In the genomic region with DNA sequence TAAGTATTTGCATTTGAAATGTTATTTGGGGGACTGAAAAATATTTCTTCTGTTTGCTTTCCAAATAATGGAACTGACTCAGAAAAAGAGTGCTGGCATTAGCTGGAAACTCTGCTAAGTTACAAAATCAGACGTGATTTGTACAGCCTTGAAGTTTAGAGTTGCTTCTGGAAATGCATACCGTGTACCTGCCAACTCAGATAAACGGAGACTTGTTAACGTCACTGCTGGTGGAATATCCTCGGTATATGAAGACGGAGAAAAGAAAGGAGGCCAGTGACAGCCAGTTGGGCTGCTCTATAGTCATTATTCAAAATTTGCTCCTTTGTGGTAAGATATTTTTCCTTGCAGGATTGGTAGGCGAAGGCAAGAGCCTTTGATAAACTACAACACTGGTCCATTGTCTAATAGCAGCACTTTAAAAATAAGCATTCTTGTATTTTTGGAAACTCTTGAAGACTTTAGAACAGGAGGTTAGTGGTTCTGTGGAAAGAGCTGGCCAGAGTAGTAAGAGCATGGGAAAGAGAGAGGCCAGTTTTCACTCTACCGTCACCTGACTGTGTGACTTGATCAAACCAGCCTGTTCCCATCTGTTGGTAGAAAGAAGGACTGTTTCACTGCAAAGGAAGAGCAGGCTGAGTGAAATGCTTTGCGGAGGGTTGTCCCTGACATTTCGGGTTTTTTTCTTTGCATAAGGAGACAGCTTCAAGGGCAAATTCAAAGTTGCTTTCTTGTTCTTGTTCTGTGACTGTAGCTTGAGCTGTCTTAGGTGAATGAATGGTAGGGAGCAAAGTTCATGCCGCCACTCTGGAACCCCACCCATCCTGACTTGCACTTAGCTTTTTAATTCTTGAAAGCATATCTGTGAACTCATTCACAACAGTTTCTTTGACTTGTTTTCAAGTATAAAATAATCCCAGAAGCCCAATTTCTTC, we compare ENCODE assay signal across 16 mouse cellular contexts. TPM values are rescaled to one million over a fixed set of nuclear protein-coding genes. Genes with fewer than 3 reads are reported as not detected.
A peak's percentile ranks its signal among the peaks of the same experiment; 100 is the strongest.
DNase-seq lines count a peak whose midpoint lies in the region; ATAC-seq lines count a peak whose summit lies in the region.
"Had no signal": no experiment of that assay in that cellular context is flagged by ENCODE, and none has a peak within 500 bp of the region (broad histone marks: within the 10 kb centered on the region; RNA-seq: fewer than 3 reads in every experiment).

No protein-coding gene starts in this region.

- no peak overlapping the region for H3K4me3 ChIP-seq in liver, embryonic 13.5 days (replicated peaks)
- no peak overlapping the region for H3K4me3 ChIP-seq in liver, embryonic 11.5 days (ENCODE audit: low read depth, low read length)
- H3K4me3 ChIP-seq in intestine, embryonic 15.5 days (replicated peaks), result no peak overlapping the region
- no peak overlapping the region for H3K4me3 ChIP-seq in stomach, embryonic 15.5 days (replicated peaks)
- H3K4me3 ChIP-seq: forebrain, embryonic 10.5 days had no signal

- no peaks in the 10 kb centered on the region for H3K36me3 ChIP-seq in liver, embryonic 13.5 days
- no peaks in the 10 kb centered on the region for H3K36me3 ChIP-seq in liver, embryonic 11.5 days (ENCODE audit: control insufficient read depth, insufficient read depth, low read length)
- no peaks in the 10 kb centered on the region for H3K36me3 ChIP-seq in intestine, embryonic 15.5 days
- no peaks in the 10 kb centered on the region for H3K36me3 ChIP-seq in stomach, embryonic 15.5 days
- H3K36me3 ChIP-seq: forebrain, embryonic 10.5 days had no signal

- no peaks in the 10 kb centered on the region for H3K9me3 ChIP-seq in liver, embryonic 13.5 days (replicated peaks)
- H3K9me3 ChIP-seq in liver, embryonic 11.5 days (ENCODE audit: control insufficient read depth, low read length), result no peaks in the 10 kb centered on the region
- no peaks in the 10 kb centered on the region for H3K9me3 ChIP-seq in intestine, embryonic 15.5 days
- no peaks in the 10 kb centered on the region for H3K9me3 ChIP-seq in stomach, embryonic 15.5 days
- H3K9me3 ChIP-seq: forebrain, embryonic 10.5 days had no signal

- H3K9ac ChIP-seq in liver, embryonic 13.5 days, result no peak overlapping the region
- H3K9ac ChIP-seq in liver, embryonic 11.5 days (ENCODE audit: low read depth, low read length), result no peak overlapping the region
- no peak overlapping the region for H3K9ac ChIP-seq in intestine, embryonic 15.5 days
- no peak overlapping the region for H3K9ac ChIP-seq in stomach, embryonic 15.5 days

- ATAC-seq in liver, embryonic 13.5 days (ENCODE audit: low read depth), result no peak
- ATAC-seq in liver, embryonic 11.5 days (replicated peaks; ENCODE audit: low FRiP score), result no peak
- peak; percentile 74 for ATAC-seq in intestine, embryonic 15.5 days
- no peak for ATAC-seq in stomach, embryonic 15.5 days (ENCODE audit: insufficient read depth, low FRiP score, low read depth)
- no peak for ATAC-seq in erythroid progenitor cell, adult 5-6 weeks (replicated peaks; ENCODE audit: low FRiP score, poor library complexity, severe bottlenecking)
- ATAC-seq: hindbrain, embryonic 16.5 days; Patski had no signal

- WGBS in liver, embryonic 13.5 days (ENCODE audit: insufficient replicate concordance), result 71% methylated on average over 11 of the region's 11 CpGs
- 76% methylated on average over 11 of the region's 11 CpGs for WGBS in liver, embryonic 11.5 days
- WGBS in intestine, embryonic 15.5 days, result 57% methylated on average over 11 of the region's 11 CpGs
- WGBS in stomach, embryonic 15.5 days, result 53% methylated on average over 11 of the region's 11 CpGs

- peak overlapping the region; percentile 41; the same call in 1 of the 2 replicates for H3K27ac ChIP-seq in liver, embryonic 13.5 days
- H3K27ac ChIP-seq in liver, embryonic 11.5 days (ENCODE audit: low read depth, low read length), result no peak overlapping the region
- H3K27ac ChIP-seq in intestine, embryonic 15.5 days, result no peak overlapping the region
- peak overlapping the region; percentile 57; the same call in 1 of the 2 replicates for H3K27ac ChIP-seq in stomach, embryonic 15.5 days
- H3K27ac ChIP-seq: forebrain, embryonic 10.5 days had no signal

- peaks cover 5% of the 10 kb centered on the region; the same call in 1 of the 2 replicates for H3K4me1 ChIP-seq in liver, embryonic 13.5 days (replicated peaks)
- H3K4me1 ChIP-seq in liver, embryonic 11.5 days (replicated peaks; ENCODE audit: control insufficient read depth, insufficient read depth, low read length), result no peaks in the 10 kb centered on the region
- no peaks in the 10 kb centered on the region for H3K4me1 ChIP-seq in intestine, embryonic 15.5 days (replicated peaks)
- no peaks in the 10 kb centered on the region for H3K4me1 ChIP-seq in stomach, embryonic 15.5 days

- no peaks in the 10 kb centered on the region for H3K27me3 ChIP-seq in liver, embryonic 13.5 days
- H3K27me3 ChIP-seq in liver, embryonic 11.5 days (replicated peaks; ENCODE audit: control insufficient read depth, insufficient read depth, low read length), result no peaks in the 10 kb centered on the region
- H3K27me3 ChIP-seq in intestine, embryonic 15.5 days (replicated peaks), result no peaks in the 10 kb centered on the region
- no peaks in the 10 kb centered on the region for H3K27me3 ChIP-seq in stomach, embryonic 15.5 days (replicated peaks)

- no peak for DNase-seq in liver, embryonic 13.5 days
- DNase-seq in liver, embryonic 11.5 days (ENCODE audit: low spot score), result no peak
- peak; percentile 28 for DNase-seq in adrenal gland, postnatal 10 days
- no peak for DNase-seq in layer of hippocampus, postnatal 36 days
- DNase-seq: cerebellum, adult 8-10 months; embryo, embryonic 11 days; heart, adult 11 months; heart, postnatal 14 days; kidney, postnatal 25 days; thymus, postnatal 14 days had no signal

- no peak overlapping the region for H3K4me2 ChIP-seq in liver, embryonic 13.5 days
- no peak overlapping the region for H3K4me2 ChIP-seq in liver, embryonic 11.5 days
- H3K4me2 ChIP-seq in intestine, embryonic 15.5 days (replicated peaks), result no peak overlapping the region
- 0 out of 2 replicates have a peak overlapping the region, but pooled peaks have one; percentile 9 for H3K4me2 ChIP-seq in stomach, embryonic 15.5 days

RNA-seq across cellular contexts. Expression of a gene that starts 29.7 kb away (rescaled TPM):
- polyA plus RNA-seq in liver, embryonic 13.5 days (2015; fragmentation: Nextera tagmentation; extraction: Ambion mirVana), result 30.4 and 38.1 TPM in 2 replicates
- 66.7 and 68.9 TPM in 2 replicates for polyA plus RNA-seq in liver, embryonic 11.5 days (2014; fragmentation: Nextera tagmentation; extraction: Ambion mirVana)
- total RNA-seq in adrenal gland, postnatal 10 days (2021), result 10 to 100 TPM; 87.3 to 96.3 TPM
- 26.5 and 28.6 TPM in 2 replicates for polyA plus RNA-seq in intestine, embryonic 15.5 days (2015; fragmentation: Nextera tagmentation; extraction: Ambion mirVana)
- 30.8 and 33.4 TPM in 2 replicates for polyA plus RNA-seq in stomach, embryonic 15.5 days (2015; fragmentation: Nextera tagmentation; extraction: Ambion mirVana)
- 0.36 and 4.2 TPM in 2 replicates for total RNA-seq in erythroid progenitor cell, adult 5-6 weeks (2015; ENCODE audit: low replicate concordance)
- 0.91 and 1.2 TPM in 2 replicates for total RNA-seq in erythroid progenitor cell, adult 5-6 weeks (2017; ENCODE audit: low replicate concordance)
- total RNA-seq in layer of hippocampus, postnatal 36 days (2021), result 10 to 100 TPM; 60.6 to 61.1 TPM

Comparison
In these comparisons a context has a peak if more than half of its experiments do, and no peak if none do; other contexts are left out.
1. H3K27ac ChIP-seq: peak in liver, embryonic 13.5 days (single experiment) and stomach, embryonic 15.5 days (single experiment); none in liver, embryonic 11.5 days (single experiment) and intestine, embryonic 15.5 days (single experiment).